Mouse (Mus musculus) T-cell, adult 2 months (primary cell): ENCODE measurements at regions not wholly inside any gene's neighbourhood (a gene's known extent, or its start where the extent isn't known, plus 50 kb on each side); places are given as distances from the start of the nearest gene placed in this dataset.

Experiments
- DNase-seq: peaks from one replicate; pipeline ENCODE4 v3.0.0; 2022; ENCODE audit warnings: low spot score

- no peak for DNase-seq
These were observed 206.6 kb downstream of the Rsl24d1 start for GRCm38 (mm10) chr9:73319704-73320307.

GRCm38 (mm10) chr9:73331066-73331465 lies 217.8 kb downstream of the Rsl24d1 start:
- DNase-seq = no peak

GRCm38 (mm10) chr9:73336039-73336438 lies 222.8 kb downstream of the Rsl24d1 start:
- no peak for DNase-seq

- DNase-seq = no peak
These were observed 224.0 kb downstream of the Rsl24d1 start for GRCm38 (mm10) chr9:73337045-73337740.

- DNase-seq = no peak
These were observed 242.7 kb downstream of the Rsl24d1 start for GRCm38 (mm10) chr9:73355876-73356275.

GRCm38 (mm10) chr9:73358968-73359367 lies 245.7 kb downstream of the Rsl24d1 start:
- no peak for DNase-seq

- no peak for DNase-seq
These were observed 267.5 kb downstream of the Rsl24d1 start for GRCm38 (mm10) chr9:73380768-73381167.

- no peak for DNase-seq
These were observed 278.8 kb downstream of the Rsl24d1 start for GRCm38 (mm10) chr9:73392036-73392435.

- no peak for DNase-seq
These were observed 300.2 kb downstream of the Rsl24d1 start for GRCm38 (mm10) chr9:73413367-73413930.

- DNase-seq = no peak
These were observed 303.0 kb downstream of the Rsl24d1 start for GRCm38 (mm10) chr9:73416084-73416777.
